Mouse (Mus musculus) heart, embryonic 13.5 days (tissue): ENCODE results near the gene Aatk. TPM values are rescaled to one million over a fixed set of nuclear protein-coding genes. Genes with fewer than 3 reads are reported as not detected.
A peak's percentile ranks its signal among the peaks of the same experiment; 100 is the strongest.

ENCODE experiments used
- ATAC-seq: fragments of 200-750 bp; cut with Nextera tagmentation; 2 replicates; pipeline ENCODE4 v1.8.0; 2017; ENCODE audit warnings: moderate TSS enrichment; ENCODE audit not compliant: insufficient number of reproducible peaks, low FRiP score, low TSS enrichment; ENCODE audit errors: extremely low read depth
- H3K27ac ChIP-seq: fragments of 300-500 bp; sonication (generic); replicated peaks from 2 replicates; pipeline ENCODE4 v1.5.1; 2015; ENCODE audit warnings: moderate library complexity, mild to moderate bottlenecking, inconsistent platforms
- H3K27me3 ChIP-seq: fragments of 300-500 bp; sonication (generic); replicated peaks from 2 replicates; pipeline ENCODE4 v1.6.1; 2015; ENCODE audit warnings: mild to moderate bottlenecking, inconsistent platforms
- H3K36me3 ChIP-seq: fragments of 300-500 bp; sonication (generic); 2 replicates; pipeline ENCODE4 v1.6.1; 2015; ENCODE audit warnings: mild to moderate bottlenecking, inconsistent platforms
- H3K4me1 ChIP-seq: fragments of 300-500 bp; sonication (generic); 2 replicates; pipeline ENCODE4 v1.6.1; 2015; ENCODE audit warnings: inconsistent platforms
- H3K4me2 ChIP-seq: fragments of 300-500 bp; sonication (generic); 2 replicates; pipeline ENCODE4 v1.6.1; 2015; ENCODE audit warnings: inconsistent platforms, mild to moderate bottlenecking, moderate library complexity
- H3K4me3 ChIP-seq: fragments of 300-500 bp; sonication (generic); 2 replicates; pipeline ENCODE4 v1.5.1; 2015; ENCODE audit warnings: moderate library complexity, mild to moderate bottlenecking, inconsistent platforms
- H3K9ac ChIP-seq: fragments of 300-500 bp; sonication (generic); 2 replicates; pipeline ENCODE4 v1.6.1; 2015; ENCODE audit warnings: inconsistent platforms, mild to moderate bottlenecking, moderate library complexity
- H3K9me3 ChIP-seq: fragments of 300-500 bp; sonication (generic); 2 replicates; pipeline ENCODE4 v1.6.1; 2016; ENCODE audit warnings: inconsistent platforms
- WGBS: fragments of 180-500 bp; shearing (Covaris S2); methylation state at CpG from one replicate; pipeline ENCODE4 v1.1.7; 2015; ENCODE audit warnings: mixed read lengths; 5-methylcytosine and 5-hydroxymethylcytosine counted together
- polyA plus RNA-seq: library from polyadenylated mRNA; unstranded; fragments of >200 nt; fragmentation: Nextera tagmentation; extraction: Ambion mirVana; gene quantifications from 2 replicates; pipeline ENCODE4 v1.2.1, GENCODE M21; 2015

The Aatk gene
- polyA plus RNA-seq, 1 experiment from 2014 or later = 0.33 TPM

GRCm38 (mm10) chr11:120051124-120051811 is 4.3 kb upstream of the Aatk start:
- Histone ChIP-seq H3K27ac (peak overlapping the region; percentile 24; the same call in 1 of the 2 replicates), H3K27me3 (peaks cover 37% of the 10 kb centered on the region), H3K4me2 (0 out of 2 replicates have a peak overlapping the region, but pooled peaks have one; percentile 8), H3K4me1 (peaks cover 44% of the 10 kb centered on the region), H3K36me3 (no peaks in the 10 kb centered on the region), H3K9me3 (no peaks in the 10 kb centered on the region), H3K9ac (0 out of 2 replicates have a peak overlapping the region, but pooled peaks have one; percentile 6), H3K4me3 (no peak overlapping the region)
- ATAC-seq = no peak
- 41% methylated on average over 14 of the region's 14 CpGs for WGBS

DNA sequence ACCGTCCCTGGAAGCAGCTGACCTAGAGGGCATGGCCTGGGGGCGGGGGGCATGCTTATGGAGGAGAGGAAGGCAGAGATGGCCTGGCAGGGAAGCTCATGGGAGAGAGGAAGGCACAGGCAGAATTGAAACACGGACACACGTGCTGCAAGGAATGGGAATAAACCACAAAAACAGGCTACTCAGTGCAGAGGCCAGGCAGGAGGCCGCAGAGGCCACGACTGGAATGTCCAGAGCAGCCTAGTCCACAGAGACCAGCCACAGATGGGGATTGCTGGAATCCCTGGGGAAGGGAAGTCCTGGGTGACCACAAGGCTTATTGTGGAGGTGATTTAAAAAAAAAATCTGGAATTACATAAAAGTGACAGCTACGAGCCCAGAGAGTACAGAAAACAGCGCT is 2.1 kb upstream of the Aatk start:
- 83% methylated on average over 8 of the region's 8 CpGs for WGBS
- ATAC-seq = no peak

DNA sequence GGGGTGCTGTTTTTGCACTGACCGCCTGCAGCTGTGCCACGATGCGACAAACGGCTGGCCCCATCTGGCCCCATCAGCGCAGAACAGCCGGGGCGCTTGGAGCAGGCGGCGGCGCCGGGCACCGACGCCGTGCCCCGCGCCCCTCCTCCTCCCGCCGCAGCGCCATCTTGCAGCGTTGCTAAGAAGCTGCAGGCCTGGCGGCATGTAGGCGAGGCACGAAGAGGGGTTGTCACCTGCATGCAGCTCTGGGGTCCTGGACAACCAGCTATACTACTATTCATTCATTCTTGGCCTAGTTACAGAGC is 1.2 kb upstream of the Aatk start:
- no peak for ATAC-seq

More for the DNA sequence above, 2.1 kb upstream of the Aatk start:
- Histone ChIP-seq H3K36me3 (no peaks in the 10 kb centered on the region), H3K4me2 (no peak overlapping the region), H3K9ac (no peak overlapping the region), H3K27ac (no peak overlapping the region), H3K4me3 (no peak overlapping the region), H3K27me3 (peaks cover 48% of the 10 kb centered on the region), H3K4me1 (peaks cover 44% of the 10 kb centered on the region), H3K9me3 (no peaks in the 10 kb centered on the region)

DNA sequence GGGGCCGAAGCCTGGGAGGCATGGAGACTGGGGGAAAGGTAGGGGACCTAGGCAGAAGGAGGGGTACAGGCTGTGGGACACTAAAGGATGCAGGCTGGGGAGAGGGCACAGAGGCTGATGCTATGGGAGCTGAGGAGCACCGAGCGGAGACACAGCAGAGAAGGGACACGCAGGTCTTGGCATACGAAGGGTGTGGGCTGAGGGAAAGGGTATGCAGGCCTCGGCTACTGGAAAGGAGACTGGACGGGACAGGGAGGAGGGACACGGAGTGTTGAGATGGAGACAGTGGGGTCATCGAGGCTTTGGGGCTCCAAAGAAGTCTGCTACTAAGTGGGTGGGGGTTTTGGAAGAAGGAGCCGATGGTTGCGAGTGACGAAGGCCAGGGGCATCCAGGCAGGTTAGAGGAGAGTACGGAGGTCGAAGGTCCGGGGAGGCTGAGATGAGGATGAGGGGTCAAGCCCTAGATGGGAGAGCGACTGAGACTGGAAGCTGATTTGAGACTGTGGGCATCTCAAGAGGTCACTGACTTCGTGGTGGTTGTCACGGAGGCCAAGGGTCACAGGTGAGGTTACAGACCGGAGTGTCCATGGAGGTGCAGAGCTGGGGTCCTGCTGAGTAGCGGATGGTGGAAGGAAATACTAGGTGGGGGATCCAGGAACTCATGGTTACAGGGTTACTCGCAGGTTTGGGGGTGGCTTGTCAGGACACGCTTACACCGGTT is 724 bp upstream of the Aatk start:
- ATAC-seq = no peak
- H3K36me3 ChIP-seq = no peaks in the 10 kb centered on the region
- H3K4me2 ChIP-seq = peak overlapping the region; percentile 95
- no peaks in the 10 kb centered on the region for H3K9me3 ChIP-seq
- H3K27ac ChIP-seq = no peak overlapping the region
- 11% methylated on average over 23 of the region's 23 CpGs for WGBS
- H3K27me3 ChIP-seq = peaks cover 48% of the 10 kb centered on the region
- H3K4me3 ChIP-seq = peak overlapping the region; percentile 62
- peaks cover 40% of the 10 kb centered on the region for H3K4me1 ChIP-seq
- peak overlapping the region; percentile 80 for H3K9ac ChIP-seq

More for the DNA sequence above, 1.2 kb upstream of the Aatk start:
- H3K4me1 ChIP-seq = peaks cover 44% of the 10 kb centered on the region
- H3K9ac ChIP-seq = peak overlapping the region; percentile 30; the same call in 1 of the 2 replicates
- peak overlapping the region; percentile 95 for H3K4me2 ChIP-seq
- no peaks in the 10 kb centered on the region for H3K9me3 ChIP-seq
- H3K36me3 ChIP-seq = no peaks in the 10 kb centered on the region
- no peak overlapping the region for H3K27ac ChIP-seq
- peaks cover 48% of the 10 kb centered on the region for H3K27me3 ChIP-seq
- 3% methylated on average over 20 of the region's 23 CpGs for WGBS
- peak overlapping the region; percentile 62 for H3K4me3 ChIP-seq

DNA sequence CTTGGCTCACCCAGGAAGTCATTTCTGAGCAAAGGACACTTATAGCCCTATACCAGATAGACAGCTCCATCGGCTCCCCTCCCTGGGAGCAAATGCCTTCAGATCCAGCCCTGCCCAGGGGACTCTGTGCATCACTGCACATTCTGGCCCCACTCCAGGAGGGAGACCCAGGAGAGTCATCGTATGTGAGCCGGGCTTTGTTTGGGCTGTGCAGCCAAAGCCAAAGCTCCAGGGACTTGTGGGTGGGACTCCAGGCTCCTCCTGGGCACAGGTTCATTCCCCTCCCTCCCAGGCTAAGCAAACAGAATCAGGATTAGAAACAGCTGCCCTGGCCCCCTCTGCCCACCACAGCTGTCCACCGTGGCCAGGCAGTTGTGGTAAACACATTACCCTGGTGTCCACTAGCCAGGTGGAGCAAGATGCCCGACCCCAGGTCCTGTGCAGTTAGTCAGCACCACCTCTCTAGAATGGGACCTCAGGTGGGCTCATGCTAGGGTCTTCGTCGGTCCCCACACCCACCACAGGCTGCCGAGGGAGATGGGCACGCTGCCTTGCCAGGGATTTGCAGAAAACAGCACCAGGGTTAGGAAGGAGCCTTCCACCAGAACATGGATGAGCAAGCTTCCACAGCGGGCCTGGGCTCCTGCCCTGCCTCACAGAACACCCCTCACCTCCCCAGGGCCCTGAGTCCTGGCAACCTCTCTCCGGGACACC is 971 bp downstream of the Aatk start:
- Histone ChIP-seq H3K9ac (peak overlapping the region; percentile 80; the same call in 1 of the 2 replicates), H3K4me3 (peak overlapping the region; percentile 62), H3K27me3 (peaks cover 48% of the 10 kb centered on the region), H3K36me3 (no peaks in the 10 kb centered on the region), H3K9me3 (no peaks in the 10 kb centered on the region), H3K27ac (no peak overlapping the region), H3K4me2 (peak overlapping the region; percentile 95), H3K4me1 (peaks cover 39% of the 10 kb centered on the region)
- WGBS = 58% methylated on average over 11 of the region's 11 CpGs
- ATAC-seq = no peak

GRCm38 (mm10) chr11:120045341-120045740 is 1.6 kb downstream of the Aatk start:
- H3K27ac ChIP-seq = no peak overlapping the region
- 72% methylated on average over 4 of the region's 4 CpGs for WGBS
- peaks cover 44% of the 10 kb centered on the region for H3K4me1 ChIP-seq
- H3K36me3 ChIP-seq = no peaks in the 10 kb centered on the region
- H3K27me3 ChIP-seq = peaks cover 48% of the 10 kb centered on the region
- H3K9ac ChIP-seq = no peak overlapping the region
- H3K4me3 ChIP-seq = no peak overlapping the region
- H3K4me2 ChIP-seq = no peak overlapping the region
- ATAC-seq = no peak
- no peaks in the 10 kb centered on the region for H3K9me3 ChIP-seq

DNA sequence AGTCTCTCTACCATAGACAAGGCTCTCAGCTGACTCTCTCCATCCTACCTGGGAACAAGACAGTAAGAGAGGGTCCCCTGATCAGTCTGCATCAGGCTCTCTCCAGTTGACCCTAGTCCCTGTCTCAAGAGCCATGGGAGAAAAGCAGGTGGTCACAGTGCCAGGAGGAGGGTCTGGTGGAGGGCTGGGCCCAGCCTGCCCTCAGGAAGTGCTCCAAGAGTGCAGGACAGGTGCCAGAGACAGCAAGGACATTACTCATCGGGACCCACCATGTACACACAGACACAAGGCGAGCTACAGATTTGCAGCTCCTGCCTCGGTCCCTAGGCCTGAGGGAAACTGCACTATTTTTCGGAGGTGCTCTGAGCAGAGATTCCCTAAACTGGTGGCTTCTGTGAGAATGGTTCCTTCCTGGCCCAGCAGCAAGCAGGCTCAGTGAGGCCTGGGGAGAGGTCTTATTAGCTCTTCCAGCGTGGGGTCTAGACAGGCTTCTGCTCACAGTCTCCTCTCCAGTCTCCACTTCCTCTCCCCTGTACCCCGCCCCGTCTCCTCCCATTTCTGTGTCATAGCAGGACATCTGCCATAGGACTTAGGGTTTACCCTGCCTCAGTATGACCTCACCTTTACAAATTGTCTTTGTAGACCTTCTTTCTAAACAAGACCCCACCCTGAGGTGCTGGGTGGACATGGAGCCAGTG is 4.7 kb downstream of the Aatk start:
- Histone ChIP-seq H3K9me3 (no peaks in the 10 kb centered on the region), H3K4me3 (no peak overlapping the region), H3K27ac (peak overlapping the region; percentile 81), H3K4me2 (no peak overlapping the region), H3K27me3 (peaks cover 22% of the 10 kb centered on the region), H3K9ac (0 out of 2 replicates have a peak overlapping the region, but pooled peaks have one; percentile 24), H3K4me1 (peaks cover 46% of the 10 kb centered on the region), H3K36me3 (no peaks in the 10 kb centered on the region)
- no peak for ATAC-seq
- 61% methylated on average over 7 of the region's 7 CpGs for WGBS

GRCm38 (mm10) chr11:120041191-120042123 is 5.5 kb downstream of the Aatk start:
- Histone ChIP-seq H3K9me3 (no peaks in the 10 kb centered on the region), H3K4me2 (peak overlapping the region; percentile 24; the same call in 1 of the 2 replicates), H3K9ac (no peak overlapping the region), H3K27me3 (peaks cover 13% of the 10 kb centered on the region), H3K27ac (peak overlapping the region; percentile 81), H3K36me3 (no peaks in the 10 kb centered on the region), H3K4me3 (no peak overlapping the region), H3K4me1 (peaks cover 38% of the 10 kb centered on the region)
- no peak for ATAC-seq
- 50% methylated on average over 13 of the region's 13 CpGs for WGBS

GRCm38 (mm10) chr11:120040440-120040839 is 6.5 kb downstream of the Aatk start:
- H3K4me3 ChIP-seq = no peak overlapping the region
- no peak for ATAC-seq
- no peak overlapping the region for H3K9ac ChIP-seq
- no peaks in the 10 kb centered on the region for H3K36me3 ChIP-seq
- H3K27me3 ChIP-seq = peaks cover 3% of the 10 kb centered on the region
- no peaks in the 10 kb centered on the region for H3K9me3 ChIP-seq
- H3K27ac ChIP-seq = peak overlapping the region; percentile 81; the same call in 1 of the 2 replicates
- WGBS = 51% methylated on average over 8 of the region's 8 CpGs
- peaks cover 36% of the 10 kb centered on the region for H3K4me1 ChIP-seq
- no peak overlapping the region for H3K4me2 ChIP-seq

DNA sequence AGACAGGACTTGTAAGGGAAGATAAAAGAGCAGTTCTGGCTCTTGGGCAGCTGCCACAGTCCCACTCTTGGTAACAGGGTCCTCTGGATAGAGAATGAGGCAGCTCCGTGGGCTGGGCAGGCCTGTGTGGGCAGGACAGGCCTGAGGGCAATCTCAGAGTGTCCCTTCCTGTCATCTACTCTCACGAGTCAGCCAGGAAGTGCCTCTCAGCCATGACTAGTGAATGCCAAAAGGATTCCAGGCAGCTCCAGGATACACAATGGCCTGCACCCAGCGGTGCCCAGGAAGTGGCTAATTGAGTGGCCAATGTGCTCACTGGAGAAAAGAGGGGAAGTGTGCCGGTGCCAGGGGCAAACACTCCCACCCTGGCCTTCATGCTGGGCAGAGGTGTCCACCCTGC is 7.4 kb downstream of the Aatk start:
- ATAC-seq = no peak
- Histone ChIP-seq H3K4me3 (no peak overlapping the region), H3K4me2 (no peak overlapping the region), H3K27me3 (no peaks in the 10 kb centered on the region; the same call in 1 of the 2 replicates), H3K9ac (peak overlapping the region; percentile 4), H3K4me1 (peaks cover 36% of the 10 kb centered on the region), H3K36me3 (no peaks in the 10 kb centered on the region), H3K27ac (peak overlapping the region; percentile 81), H3K9me3 (no peaks in the 10 kb centered on the region)
- 16% methylated on average over 4 of the region's 4 CpGs for WGBS
